Mouse (Mus musculus): Measurements from ENCODE around the gene Tead1.

Gene Tead1

GRCm38 (mm10) chr7:112859887-112860286, 180.8 kb downstream of the Tead1 start:
- no peak for DNase-seq (ENCODE audit: low spot score)

GRCm38 (mm10) chr7:112862086-112862485, 183.0 kb downstream of the Tead1 start:
- DNase-seq (ENCODE audit: low spot score): no peak

GRCm38 (mm10) chr7:112864188-112864587, 185.1 kb downstream of the Tead1 start:
- no peak for DNase-seq (ENCODE audit: low spot score)

GRCm38 (mm10) chr7:112865739-112866138, 186.6 kb downstream of the Tead1 start:
- no peak for DNase-seq (ENCODE audit: low spot score)

GRCm38 (mm10) chr7:112868551-112869465, 189.7 kb downstream of the Tead1 start:
- DNase-seq (ENCODE audit: low spot score): no peak

GRCm38 (mm10) chr7:112871752-112872151, 192.6 kb downstream of the Tead1 start:
- no peak for DNase-seq (ENCODE audit: low spot score)

- no peak for DNase-seq (ENCODE audit: low spot score)
Measured at GRCm38 (mm10) chr7:112872435-112873196, 193.5 kb downstream of the Tead1 start.

GRCm38 (mm10) chr7:112876128-112876527, 197.0 kb downstream of the Tead1 start:
- DNase-seq (ENCODE audit: low spot score): no peak

- no peak for DNase-seq (ENCODE audit: low spot score)
Measured at GRCm38 (mm10) chr7:112883791-112884274, 204.7 kb downstream of the Tead1 start.

GRCm38 (mm10) chr7:112885546-112885945, 206.4 kb downstream of the Tead1 start:
- no peak for DNase-seq (ENCODE audit: low spot score)

GRCm38 (mm10) chr7:112891883-112892282, 212.8 kb downstream of the Tead1 start:
- no peak for DNase-seq (ENCODE audit: low spot score)

GRCm38 (mm10) chr7:112892595-112892994, 213.5 kb downstream of the Tead1 start:
- DNase-seq (ENCODE audit: low spot score): no peak

GRCm38 (mm10) chr7:112896363-112896762, 217.2 kb downstream of the Tead1 start:
- no peak for DNase-seq (ENCODE audit: low spot score)

GRCm38 (mm10) chr7:112901710-112902109, 222.6 kb downstream of the Tead1 start:
- DNase-seq (ENCODE audit: low spot score): no peak

GRCm38 (mm10) chr7:112906848-112907247, 227.7 kb downstream of the Tead1 start:
- DNase-seq (ENCODE audit: low spot score): no peak

- DNase-seq (ENCODE audit: low spot score): no peak
Measured at GRCm38 (mm10) chr7:112907468-112907867, 228.3 kb downstream of the Tead1 start.

GRCm38 (mm10) chr7:112909164-112909563, 230.0 kb downstream of the Tead1 start:
- DNase-seq (ENCODE audit: low spot score): no peak

- no peak for DNase-seq (ENCODE audit: low spot score)
Measured at GRCm38 (mm10) chr7:112912969-112913368, 233.9 kb downstream of the Tead1 start.

GRCm38 (mm10) chr7:112915571-112915970, 236.5 kb downstream of the Tead1 start:
- DNase-seq (ENCODE audit: low spot score): no peak

- no peak for DNase-seq (ENCODE audit: low spot score)
Measured at GRCm38 (mm10) chr7:112917613-112918278, 238.6 kb downstream of the Tead1 start.

GRCm38 (mm10) chr7:112918279-112918991, 239.3 kb downstream of the Tead1 start:
- DNase-seq (ENCODE audit: low spot score): no peak

GRCm38 (mm10) chr7:112919845-112920244, 240.7 kb downstream of the Tead1 start:
- DNase-seq (ENCODE audit: low spot score): no peak

Measured in T-cell, adult 2 months (primary cell).